Mouse (Mus musculus) heart, postnatal 0 days (tissue): Measurements from ENCODE around the gene Gmfb. TPM values are rescaled to one million over a fixed set of nuclear protein-coding genes. Genes with fewer than 3 reads are reported as not detected.
"Not testable (repeated sequence)": the region's sequence is repeated elsewhere in the genome, so short reads cannot be mapped to it uniquely, and the experiment has no call there.

Experiments used
- ATAC-seq: fragments of 200-750 bp; cut with Nextera tagmentation; 2 replicates; pipeline ENCODE4 v1.8.0; 2017; ENCODE audit warnings: low read depth, moderate number of reproducible peaks, moderate library complexity; ENCODE audit not compliant: insufficient read depth
- DNase-seq: peaks from one replicate; pipeline ENCODE4 v3.0.0-alpha.2; 2016; ENCODE audit warnings: low spot score
- H3K27ac ChIP-seq: fragments of 300-500 bp; sonication (generic); 2 replicates; pipeline ENCODE4 v1.5.1; 2014; ENCODE audit warnings: low read depth, mild to moderate bottlenecking
- H3K27me3 ChIP-seq: fragments of 300-500 bp; sonication (generic); 2 replicates; pipeline ENCODE4 v1.6.1; 2014; ENCODE audit warnings: low read length, mixed read lengths; ENCODE audit not compliant: control insufficient read depth, insufficient read depth
- H3K36me3 ChIP-seq: fragments of 300-500 bp; sonication (generic); replicated peaks from 2 replicates; pipeline ENCODE4 v1.6.1; 2014; ENCODE audit warnings: low read length, mixed read lengths; ENCODE audit not compliant: control insufficient read depth, insufficient read depth
- H3K4me1 ChIP-seq: fragments of 300-500 bp; sonication (generic); 2 replicates; pipeline ENCODE4 v1.6.1; 2014; ENCODE audit warnings: antibody characterized with exemption; ENCODE audit not compliant: control insufficient read depth, insufficient read depth
- H3K4me2 ChIP-seq: fragments of 300-500 bp; sonication (generic); 2 replicates; pipeline ENCODE4 v1.6.1; 2014; ENCODE audit warnings: low read depth, mild to moderate bottlenecking, low read length, moderate library complexity
- H3K4me3 ChIP-seq: fragments of 300-500 bp; sonication (generic); 2 replicates; pipeline ENCODE4 v1.5.1; 2014; ENCODE audit warnings: low read depth, low read length
- H3K9ac ChIP-seq: fragments of 300-500 bp; sonication (generic); replicated peaks from 2 replicates; pipeline ENCODE4 v1.6.1; 2014; ENCODE audit warnings: low read depth, low read length, mixed read lengths
- H3K9me3 ChIP-seq: fragments of 300-500 bp; sonication (generic); replicated peaks from 2 replicates; pipeline ENCODE4 v1.6.1; 2016; ENCODE audit warnings: low read length; ENCODE audit not compliant: control insufficient read depth
- CTCF ChIP-seq: IDR thresholded peaks from 2 replicates; pipeline ENCODE4 v1.5.1; 2016; ENCODE audit warnings: antibody characterized with exemption, control low read depth, low read depth
- EP300 ChIP-seq: IDR thresholded peaks from 2 replicates; pipeline ENCODE4 v1.6.1; 2016; ENCODE audit warnings: antibody characterized with exemption, low read depth
- WGBS: fragments of 180-500 bp; shearing (Covaris S2); extraction: QIAGEN DNeasy Blood & Tissue Kit; methylation state at CpG from one replicate; pipeline ENCODE4 v1.1.7; 2014; 5-methylcytosine and 5-hydroxymethylcytosine counted together
- polyA plus RNA-seq: library from polyadenylated mRNA; unstranded; fragments of >200 nt; fragmentation: Nextera tagmentation; extraction: Ambion mirVana; gene quantifications from 2 replicates; pipeline ENCODE4 v1.2.1, GENCODE M21; 2015
- total RNA-seq: library from RNA; depleted of rRNA; stranded (reverse); fragments of >200 nt; gene quantifications from 2 replicates; pipeline ENCODE4 v1.2.3, GENCODE M21; 2014; ENCODE audit warnings: low replicate concordance

Gene Gmfb
- total and polyA plus RNA-seq, 2 experiments from 2014 or later, result 37.6 to 50.6 TPM

DNA sequence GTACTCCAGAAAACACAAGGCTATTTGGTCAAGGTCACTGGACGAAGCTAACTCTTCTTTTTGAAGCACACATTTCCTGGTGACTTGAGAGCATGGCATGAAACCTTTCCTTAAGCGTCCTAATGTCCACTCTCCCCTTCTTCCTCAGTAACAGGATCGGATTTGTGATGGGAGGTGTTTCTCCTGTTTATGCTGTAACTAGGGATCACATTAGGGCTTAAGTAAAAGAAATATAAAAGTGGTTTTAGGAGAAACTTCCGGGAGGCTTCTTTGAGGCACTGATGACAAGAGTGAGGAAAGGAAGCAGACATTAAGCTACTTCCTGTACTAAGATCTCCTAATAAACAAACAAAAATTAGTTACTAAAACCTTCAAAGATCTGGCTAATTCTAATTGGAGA lies 9.3 kb upstream of the Gmfb start:
- no peak for ATAC-seq
- 3% methylated on average over 4 of the region's 4 CpGs for WGBS
- Histone ChIP-seq H3K4me1 (peaks cover 8% of the 10 kb centered on the region; the same call in 1 of the 2 replicates), H3K27ac (peak overlapping the region; percentile 82), H3K27me3 (no peaks in the 10 kb centered on the region), H3K36me3 (no peaks in the 10 kb centered on the region), H3K9me3 (no peaks in the 10 kb centered on the region), H3K4me2 (peak overlapping the region; percentile 83), H3K4me3 (peak overlapping the region; percentile 93), H3K9ac (peak overlapping the region; percentile 91)
- peak; percentile 43 for DNase-seq
- TF ChIP-seq CTCF (no peak), EP300 (no peak)

DNA sequence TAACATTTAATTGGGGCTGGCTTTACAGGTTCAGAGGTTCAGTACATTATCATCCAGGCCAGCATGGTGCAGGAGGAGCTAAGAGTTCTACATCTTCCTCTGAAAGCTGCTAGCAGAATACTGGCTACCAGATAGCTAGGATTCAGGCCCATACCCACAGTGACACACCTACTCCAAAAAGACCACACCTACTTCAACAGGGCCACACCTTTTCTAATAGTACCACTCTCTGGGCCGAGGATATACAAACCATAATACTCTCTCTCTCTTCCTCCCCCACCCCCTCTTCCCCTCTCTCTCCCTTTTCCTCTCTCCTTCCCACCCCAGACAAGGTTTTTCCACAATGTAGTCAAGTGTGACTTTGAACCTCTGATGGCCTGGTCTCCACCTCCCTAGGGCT lies 5.4 kb upstream of the Gmfb start:
- no peak for ATAC-seq
- DNase-seq, result no peak
- H3K4me3 ChIP-seq, result no peak overlapping the region
- no peaks in the 10 kb centered on the region for H3K36me3 ChIP-seq
- no peak overlapping the region for H3K4me2 ChIP-seq
- no peaks in the 10 kb centered on the region for H3K27me3 ChIP-seq
- H3K9ac ChIP-seq, result no peak overlapping the region
- TF ChIP-seq EP300 (no peak), CTCF (no peak)
- no peaks in the 10 kb centered on the region for H3K9me3 ChIP-seq
- H3K27ac ChIP-seq, result no peak overlapping the region
- 44% methylated on average over 1 of the region's 1 CpGs for WGBS
- peaks cover 8% of the 10 kb centered on the region; the same call in 1 of the 2 replicates for H3K4me1 ChIP-seq

DNA sequence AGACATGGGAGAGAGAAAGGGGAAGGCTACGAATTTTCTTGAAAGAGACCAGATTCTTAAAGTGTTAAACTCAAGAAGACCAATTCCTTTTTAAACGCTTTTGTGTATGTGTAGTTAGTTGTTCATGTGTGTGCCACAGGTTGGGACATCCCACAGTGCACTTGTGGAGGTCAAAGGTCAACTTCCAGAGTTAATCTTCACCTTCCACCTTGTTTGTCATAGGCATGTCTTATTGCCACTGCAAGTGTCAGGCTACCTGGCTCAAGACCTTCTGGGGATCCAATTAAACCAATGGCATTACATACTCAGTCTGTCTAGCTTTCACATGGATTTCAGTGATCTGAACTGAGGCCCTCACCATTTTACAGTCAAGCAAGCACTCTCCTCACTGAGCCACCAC lies 2.0 kb upstream of the Gmfb start:
- TF ChIP-seq CTCF (no peak), EP300 (no peak)
- peaks cover 9% of the 10 kb centered on the region for H3K4me1 ChIP-seq
- H3K9ac ChIP-seq, result no peak overlapping the region
- H3K4me3 ChIP-seq, result no peak overlapping the region
- no peaks in the 10 kb centered on the region for H3K27me3 ChIP-seq
- DNase-seq, result no peak
- no peaks in the 10 kb centered on the region for H3K36me3 ChIP-seq
- H3K27ac ChIP-seq, result no peak overlapping the region
- no peaks in the 10 kb centered on the region for H3K9me3 ChIP-seq
- ATAC-seq, result no peak
- H3K4me2 ChIP-seq, result no peak overlapping the region
- WGBS, result 73% methylated on average over 2 of the region's 2 CpGs

DNA sequence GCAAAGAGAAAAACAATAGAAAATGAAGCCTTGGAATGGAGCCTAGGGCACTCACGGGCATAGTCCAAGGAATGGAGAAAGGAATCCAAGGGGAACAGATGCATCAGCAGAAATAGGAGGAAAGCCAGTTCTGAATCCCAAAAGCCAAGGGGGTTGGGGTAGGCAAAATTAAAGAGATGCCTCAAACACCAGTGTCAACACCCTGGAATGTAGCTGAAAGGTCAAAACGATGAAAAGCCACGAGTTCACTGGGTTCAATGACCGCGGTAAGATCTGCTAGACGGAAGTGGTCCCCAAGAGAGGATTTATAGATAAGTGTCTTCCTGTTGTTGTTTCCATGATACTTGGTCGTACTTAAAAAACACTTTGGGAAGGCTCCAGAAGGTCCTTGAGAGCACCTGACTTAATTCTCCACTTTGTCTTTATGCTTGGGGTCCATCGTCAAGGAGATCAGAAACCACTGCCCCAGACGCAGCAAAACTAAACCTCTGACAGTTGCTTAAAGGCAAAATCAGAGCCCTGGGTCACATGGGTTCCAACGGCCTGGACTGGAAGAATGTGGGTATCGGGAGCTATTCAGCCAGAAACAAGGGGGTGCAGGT lies 670 bp downstream of the Gmfb start:
- H3K9ac ChIP-seq, result peak overlapping the region; percentile 89
- no peaks in the 10 kb centered on the region for H3K9me3 ChIP-seq
- 0% methylated on average over 11 of the region's 11 CpGs for WGBS
- peaks cover 9% of the 10 kb centered on the region for H3K4me1 ChIP-seq
- DNase-seq (peak; percentile 39), ATAC-seq (0 out of 2 replicates have a peak, but pooled peaks have one; percentile 9)
- TF ChIP-seq EP300, result no peak
- TF ChIP-seq CTCF, result no peak
- H3K4me3 ChIP-seq, result peak overlapping the region; percentile 98
- H3K4me2 ChIP-seq, result peak overlapping the region; percentile 79
- H3K36me3 ChIP-seq, result peaks cover 10% of the 10 kb centered on the region
- no peaks in the 10 kb centered on the region for H3K27me3 ChIP-seq
- peak overlapping the region; percentile 98 for H3K27ac ChIP-seq

DNA sequence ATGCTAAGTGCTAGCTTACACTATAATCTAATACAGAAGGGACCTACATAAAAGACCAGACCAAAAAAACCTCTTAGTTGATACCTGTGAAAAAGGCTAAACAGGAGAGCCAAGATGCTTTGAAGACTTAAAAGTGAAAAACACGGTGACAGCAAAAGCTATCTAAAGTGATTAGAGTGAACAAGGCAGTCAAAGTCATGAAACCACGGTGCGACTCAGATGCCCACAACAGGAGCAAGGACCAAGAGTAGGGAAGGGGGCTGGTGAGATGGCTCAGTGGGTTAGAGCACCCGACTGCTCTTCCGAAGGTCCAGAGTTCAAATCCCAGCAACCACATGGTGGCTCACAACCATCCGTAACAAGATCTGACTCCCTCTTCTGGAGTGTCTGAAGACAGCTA lies 2.1 kb downstream of the Gmfb start:
- not testable (repeated sequence) for H3K9me3 ChIP-seq, H3K27ac ChIP-seq, H3K4me2 ChIP-seq, H3K4me3 ChIP-seq, ATAC-seq, H3K4me1 ChIP-seq, DNase-seq, H3K9ac ChIP-seq, H3K27me3 ChIP-seq
- 96% methylated on average over 5 of the region's 6 CpGs for WGBS
- peaks cover 22% of the 10 kb centered on the region for H3K36me3 ChIP-seq

DNA sequence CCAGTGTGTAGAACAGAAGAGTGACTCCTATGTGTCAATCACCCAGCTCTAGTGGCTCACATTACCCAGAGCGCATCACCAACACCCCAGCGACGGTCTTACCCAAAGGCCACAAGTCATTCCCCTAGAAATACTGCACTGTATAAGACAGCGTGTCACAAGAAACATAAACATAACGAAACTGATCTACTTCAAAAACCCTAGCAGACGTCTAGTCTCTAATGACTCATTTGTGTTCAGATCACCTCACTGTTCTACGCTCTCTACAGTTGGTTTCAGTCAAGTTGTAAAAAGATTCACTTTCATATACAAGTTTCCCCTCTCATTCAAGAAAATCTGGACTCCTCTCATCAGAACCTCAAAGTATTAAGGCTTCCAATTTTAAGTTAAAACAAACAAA lies 3.3 kb downstream of the Gmfb start:
- Histone ChIP-seq H3K36me3 (peaks cover 27% of the 10 kb centered on the region), H3K27me3 (no peaks in the 10 kb centered on the region), H3K27ac (no peak overlapping the region), H3K4me1 (peaks cover 9% of the 10 kb centered on the region), H3K9me3 (no peaks in the 10 kb centered on the region), H3K4me3 (no peak overlapping the region), H3K9ac (no peak overlapping the region), H3K4me2 (no peak overlapping the region)
- DNase-seq (no peak), ATAC-seq (no peak)
- TF ChIP-seq EP300 (no peak), CTCF (no peak)
- WGBS, result 91% methylated on average over 7 of the region's 7 CpGs
